ENCODE assay signal across 24 mouse cellular contexts in the genomic region with DNA sequence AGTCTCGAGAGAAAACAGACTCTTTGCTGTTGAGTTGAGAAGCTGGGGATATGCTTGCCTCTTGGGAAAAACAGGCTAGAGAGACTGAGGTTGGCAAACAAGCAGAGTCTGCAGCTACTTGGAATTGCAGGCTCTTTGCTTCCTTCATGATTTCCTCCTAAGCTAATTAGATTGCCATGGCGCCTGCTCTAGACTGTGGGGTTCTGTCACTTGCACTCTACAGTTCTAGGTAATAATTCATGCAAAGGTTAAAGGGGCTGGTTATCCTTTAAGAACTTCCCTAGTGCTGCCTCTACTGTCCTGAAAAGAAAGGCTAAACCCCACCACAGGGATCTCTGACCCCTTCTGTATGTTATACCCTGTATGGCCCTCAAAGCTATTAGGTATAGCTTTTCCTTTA. TPM values are rescaled to one million over a fixed set of nuclear protein-coding genes. Genes with fewer than 3 reads are reported as not detected.
DNase-seq lines count a peak whose midpoint lies in the region; ATAC-seq and TF ChIP-seq lines count a peak whose summit lies in the region.
"Had no signal": no experiment of that assay in that cellular context is flagged by ENCODE, and none has a peak within 500 bp of the region (broad histone marks: within the 10 kb centered on the region; RNA-seq: fewer than 3 reads in every experiment).

No protein-coding gene starts in this region.

- TF ChIP-seq POLR2A in kidney, adult 2 months (IDR thresholded peaks at IDR 0.05; ENCODE audit: low read depth, low read length), result no peak

- H3K9me3 ChIP-seq in intestine, postnatal 0 days (ENCODE audit: control insufficient read depth), result no peaks in the 10 kb centered on the region
- H3K9me3 ChIP-seq: embryonic facial prominence, embryonic 10.5 days; embryonic facial prominence, embryonic 12.5 days; forebrain, embryonic 13.5 days; G1E had no signal

- peaks cover 11% of the 10 kb centered on the region; the same call in 1 of the 2 replicates for H3K4me1 ChIP-seq in kidney, adult 2 months (ENCODE audit: control insufficient read depth, insufficient read depth, low read length)
- peaks cover 3% of the 10 kb centered on the region; the same call in 1 of the 2 replicates for H3K4me1 ChIP-seq in intestine, postnatal 0 days (replicated peaks; ENCODE audit: control insufficient read depth, insufficient read depth, low read length)
- H3K4me1 ChIP-seq: embryonic facial prominence, embryonic 10.5 days; embryonic facial prominence, embryonic 12.5 days; forebrain, embryonic 13.5 days had no signal

- H3K9ac ChIP-seq in intestine, postnatal 0 days (ENCODE audit: low read depth, low read length), result 0 out of 2 replicates have a peak overlapping the region, but pooled peaks have one; percentile 17
- H3K9ac ChIP-seq: embryonic facial prominence, embryonic 12.5 days; forebrain, embryonic 13.5 days had no signal

- no peak overlapping the region for H3K4me3 ChIP-seq in kidney, adult 2 months (ENCODE audit: insufficient read depth, low read depth, low read length)
- H3K4me3 ChIP-seq in intestine, postnatal 0 days (ENCODE audit: low read depth, low read length), result no peak overlapping the region
- H3K4me3 ChIP-seq: embryonic facial prominence, embryonic 10.5 days; embryonic facial prominence, embryonic 12.5 days; forebrain, embryonic 13.5 days had no signal

- no peak for ATAC-seq in intestine, postnatal 0 days
- ATAC-seq: activated CD4-positive, CD25-positive, alpha-beta regulatory T cell, adult 4 months; CD4-positive, CD25-positive, alpha-beta regulatory T cell, adult 4 months; forebrain, embryonic 13.5 days; Patski had no signal

- DNase-seq in kidney, adult 2 months, result peak; percentile 54
- no peak for DNase-seq in kidney, postnatal 4 days
- peak; percentile 63 for DNase-seq in kidney, adult 9 months
- no peak for DNase-seq in kidney, postnatal 10 days
- DNase-seq in retina, embryonic 14.5 days (ENCODE audit: low spot score), result no peak
- DNase-seq in left cerebral cortex, adult 9 months (ENCODE audit: low spot score in 2 of 2), result no peak
- DNase-seq: adrenal gland, adult 8-10 months; adrenal gland, postnatal 14 days; adrenal gland, postnatal 36 days; B cell, adult 2 months; cerebellum, adult 11-12 months; cerebellum, adult 2 months; cerebellum, adult 9-10 months; cerebellum, postnatal 10 days; cerebellum, postnatal 25 days had no signal

- no peak overlapping the region for H3K4me2 ChIP-seq in intestine, postnatal 0 days (replicated peaks; ENCODE audit: low read depth)
- H3K4me2 ChIP-seq: embryonic facial prominence, embryonic 12.5 days; forebrain, embryonic 13.5 days had no signal

- 75% methylated on average over 2 of the region's 2 CpGs for WGBS in kidney, adult 2 months
- 67% methylated on average over 2 of the region's 2 CpGs for WGBS in intestine, postnatal 0 days

- no peak for TF ChIP-seq CTCF in kidney, adult 2 months (conservative IDR thresholded peaks at IDR 0.05; ENCODE audit: insufficient read depth, insufficient read length, low read depth, low read length)
- TF ChIP-seq CTCF in intestine, postnatal 0 days (IDR thresholded peaks at IDR 0.05; ENCODE audit: low read depth), result no peak

- H3K27me3 ChIP-seq in kidney, adult 2 months (replicated peaks; ENCODE audit: control insufficient read depth, insufficient read depth, low read length), result no peaks in the 10 kb centered on the region
- no peaks in the 10 kb centered on the region for H3K27me3 ChIP-seq in intestine, postnatal 0 days (replicated peaks; ENCODE audit: control insufficient read depth, insufficient read depth, low read length)
- H3K27me3 ChIP-seq: CH12.LX; embryonic facial prominence, embryonic 12.5 days; forebrain, embryonic 13.5 days; Patski had no signal

- no peaks in the 10 kb centered on the region for H3K36me3 ChIP-seq in kidney, adult 2 months (ENCODE audit: control insufficient read depth, insufficient read depth, low read length)
- H3K36me3 ChIP-seq in intestine, postnatal 0 days (ENCODE audit: control insufficient read depth, insufficient read depth), result no peaks in the 10 kb centered on the region
- H3K36me3 ChIP-seq: embryonic facial prominence, embryonic 10.5 days; embryonic facial prominence, embryonic 12.5 days; G1E had no signal

- H3K27ac ChIP-seq in kidney, adult 2 months (ENCODE audit: insufficient read depth, low read depth, low read length), result no peak overlapping the region
- H3K27ac ChIP-seq in intestine, postnatal 0 days (ENCODE audit: low read depth, low read length), result peak overlapping the region; percentile 86
- H3K27ac ChIP-seq: embryonic facial prominence, embryonic 10.5 days; embryonic facial prominence, embryonic 12.5 days; forebrain, embryonic 13.5 days had no signal

RNA-seq across cellular contexts. Expression of gene Ivns1abp, which starts 46.7 kb away (rescaled TPM):
- polyA plus RNA-seq in kidney, adult 2 months (2012; rRNA removed), result 137 and 155 TPM in 2 replicates
- polyA plus RNA-seq in intestine, postnatal 0 days (2015; fragmentation: Nextera tagmentation; extraction: Ambion mirVana), result 101 and 107 TPM in 2 replicates

Comparison
In these comparisons a context has a peak if more than half of its experiments do, and no peak if none do; other contexts are left out.
1. DNase-seq: peak in kidney, adult 2 months (single experiment) and kidney, adult 9 months (single experiment); none in kidney, postnatal 4 days (0 of 2), kidney, postnatal 10 days (single experiment), retina, embryonic 14.5 days (single experiment) and left cerebral cortex, adult 9 months (0 of 2).